8 mouse cellular contexts compared by ENCODE assay signal in genomic region chr11:118362971-118363518, GRCm38 (mm10). TPM values are rescaled to one million over a fixed set of nuclear protein-coding genes. Genes with fewer than 3 reads are reported as not detected.
DNase-seq lines count a peak whose midpoint lies in the region; ATAC-seq and TF ChIP-seq lines count a peak whose summit lies in the region.

No protein-coding gene starts in this region.

- no peaks in the 10 kb centered on the region for H3K27me3 ChIP-seq in forebrain, embryonic 15.5 days
- H3K27me3 ChIP-seq in limb, embryonic 14.5 days (ENCODE audit: control insufficient read depth, insufficient read depth, low read length): no peaks in the 10 kb centered on the region
- H3K27me3 ChIP-seq in midbrain, embryonic 13.5 days: no peaks in the 10 kb centered on the region

- H3K4me1 ChIP-seq in forebrain, embryonic 15.5 days: peaks cover 25% of the 10 kb centered on the region
- peaks cover 52% of the 10 kb centered on the region for H3K4me1 ChIP-seq in limb, embryonic 14.5 days (ENCODE audit: control insufficient read depth, insufficient read depth, low read length)
- peaks cover 11% of the 10 kb centered on the region for H3K4me1 ChIP-seq in midbrain, embryonic 13.5 days (replicated peaks)

- DNase-seq in thymus, postnatal 4 days: peak; percentile 10
- DNase-seq in thymus, adult 18-20 months: no peak
- peak; percentile 74 for DNase-seq in limb, embryonic 14.5 days (ENCODE audit: low spot score)
- no peak for DNase-seq in frontal cortex, postnatal 25 days (ENCODE audit: low spot score in 2 of 2)
- no peak for DNase-seq in frontal cortex, postnatal 14 days (ENCODE audit: low spot score in 2 of 2)

- no peak overlapping the region for H3K9ac ChIP-seq in forebrain, embryonic 15.5 days (replicated peaks)
- H3K9ac ChIP-seq in limb, embryonic 14.5 days (ENCODE audit: low read depth, low read length, severe bottlenecking): peak overlapping the region; percentile 41
- peak overlapping the region; percentile 46; the same call in 1 of the 2 replicates for H3K9ac ChIP-seq in midbrain, embryonic 13.5 days (replicated peaks)

- H3K4me2 ChIP-seq in forebrain, embryonic 15.5 days (replicated peaks): no peak overlapping the region
- H3K4me2 ChIP-seq in limb, embryonic 14.5 days (replicated peaks; ENCODE audit: low read depth, low read length, severe bottlenecking): peak overlapping the region; percentile 25; the same call in 1 of the 2 replicates
- H3K4me2 ChIP-seq in midbrain, embryonic 13.5 days (replicated peaks): no peak overlapping the region

- no peak overlapping the region for H3K27ac ChIP-seq in forebrain, embryonic 15.5 days (replicated peaks)
- peak overlapping the region; percentile 77 for H3K27ac ChIP-seq in limb, embryonic 14.5 days (replicated peaks; ENCODE audit: low read depth, low read length)
- H3K27ac ChIP-seq in midbrain, embryonic 13.5 days: no peak overlapping the region

- no peak overlapping the region for H3K4me3 ChIP-seq in forebrain, embryonic 15.5 days
- H3K4me3 ChIP-seq in limb, embryonic 14.5 days (replicated peaks; ENCODE audit: low read length): no peak overlapping the region
- H3K4me3 ChIP-seq in midbrain, embryonic 13.5 days (replicated peaks): no peak overlapping the region

- WGBS in forebrain, embryonic 15.5 days: 12% methylated on average over 8 of the region's 8 CpGs
- WGBS in limb, embryonic 14.5 days: 3% methylated on average over 8 of the region's 8 CpGs
- WGBS in midbrain, embryonic 13.5 days: 4% methylated on average over 8 of the region's 8 CpGs

- no peaks in the 10 kb centered on the region for H3K9me3 ChIP-seq in forebrain, embryonic 15.5 days
- H3K9me3 ChIP-seq in limb, embryonic 14.5 days (ENCODE audit: control insufficient read depth, low read length): no peaks in the 10 kb centered on the region
- H3K9me3 ChIP-seq in midbrain, embryonic 13.5 days: no peaks in the 10 kb centered on the region

- no peaks in the 10 kb centered on the region for H3K36me3 ChIP-seq in forebrain, embryonic 15.5 days
- H3K36me3 ChIP-seq in limb, embryonic 14.5 days (ENCODE audit: control insufficient read depth, insufficient read depth, low read length): no peaks in the 10 kb centered on the region
- no peaks in the 10 kb centered on the region for H3K36me3 ChIP-seq in midbrain, embryonic 13.5 days

- TF ChIP-seq POLR2A in limb, embryonic 14.5 days (IDR thresholded peaks at IDR 0.05; ENCODE audit: borderline replicate concordance, extremely low read depth, insufficient read depth, insufficient read length): no peak

- 0 out of 2 replicates have a peak, but pooled peaks have one; percentile 36 for ATAC-seq in forebrain, embryonic 15.5 days (replicated peaks)
- ATAC-seq in hematopoietic stem cell, adult 5-6 weeks (replicated peaks in 1 of 2; ENCODE audit: insufficient read depth in 1 of 2, low FRiP score in 2 of 2, low TSS enrichment in 1 of 2, low read depth in 1 of 2, poor library complexity in 2 of 2, severe bottlenecking in 2 of 2): peak; percentile 78 to 86
- ATAC-seq in limb, embryonic 14.5 days (ENCODE audit: low FRiP score, low read depth): peak; percentile 83
- peak; percentile 63; the same call in 1 of the 2 replicates for ATAC-seq in midbrain, embryonic 13.5 days

RNA-seq across cellular contexts. Expression of gene Timp2, which starts 7.5 kb away (rescaled TPM):
- polyA plus RNA-seq in forebrain, embryonic 15.5 days (2015; fragmentation: Nextera tagmentation; extraction: Ambion mirVana): 69.4 and 75.2 TPM in 2 replicates
- total RNA-seq in hematopoietic stem cell, adult 5-6 weeks (2017): 23.0 TPM in 2 replicates
- 175 and 202 TPM in 2 replicates for polyA plus RNA-seq in limb, embryonic 14.5 days (2012; rRNA removed)
- 202 and 223 TPM in 2 replicates for polyA plus RNA-seq in limb, embryonic 14.5 days (2014; fragmentation: Nextera tagmentation; extraction: Ambion mirVana)
- polyA plus RNA-seq in midbrain, embryonic 13.5 days (2015; fragmentation: Nextera tagmentation; extraction: Ambion mirVana): 37.2 and 42.2 TPM in 2 replicates

RNA-seq across cellular contexts. Expression of gene Cep295nl, which starts 20.7 kb away (rescaled TPM):
- polyA plus RNA-seq in forebrain, embryonic 15.5 days (2015; fragmentation: Nextera tagmentation; extraction: Ambion mirVana): 0.09 TPM in 1 of 2 replicates, not detected in the other
- total RNA-seq in hematopoietic stem cell, adult 5-6 weeks (2017): 1.5 and 1.8 TPM in 2 replicates
- polyA plus RNA-seq in limb, embryonic 14.5 days (2012; rRNA removed): 0.69 and 0.85 TPM in 2 replicates
- polyA plus RNA-seq in limb, embryonic 14.5 days (2014; fragmentation: Nextera tagmentation; extraction: Ambion mirVana): 1.3 and 1.6 TPM in 2 replicates
- polyA plus RNA-seq in midbrain, embryonic 13.5 days (2015; fragmentation: Nextera tagmentation; extraction: Ambion mirVana): 0.17 and 0.22 TPM in 2 replicates

RNA-seq across cellular contexts. Expression of gene Lgals3bp, which starts 38.8 kb away (rescaled TPM):
- polyA plus RNA-seq in forebrain, embryonic 15.5 days (2015; fragmentation: Nextera tagmentation; extraction: Ambion mirVana): 2.6 TPM in 2 replicates
- 133 and 164 TPM in 2 replicates for total RNA-seq in hematopoietic stem cell, adult 5-6 weeks (2017)
- 13.7 and 19.7 TPM in 2 replicates for polyA plus RNA-seq in limb, embryonic 14.5 days (2012; rRNA removed)
- polyA plus RNA-seq in limb, embryonic 14.5 days (2014; fragmentation: Nextera tagmentation; extraction: Ambion mirVana): 8.2 and 8.7 TPM in 2 replicates
- polyA plus RNA-seq in midbrain, embryonic 13.5 days (2015; fragmentation: Nextera tagmentation; extraction: Ambion mirVana): 1.7 and 2.3 TPM in 2 replicates

RNA-seq across cellular contexts. Expression of gene Cant1, which starts 55.8 kb away (rescaled TPM):
- polyA plus RNA-seq in forebrain, embryonic 15.5 days (2015; fragmentation: Nextera tagmentation; extraction: Ambion mirVana): 28.9 and 31.6 TPM in 2 replicates
- total RNA-seq in hematopoietic stem cell, adult 5-6 weeks (2017): 19.4 and 22.5 TPM in 2 replicates
- polyA plus RNA-seq in limb, embryonic 14.5 days (2012; rRNA removed): 47.7 and 61.8 TPM in 2 replicates
- 29.3 and 35.3 TPM in 2 replicates for polyA plus RNA-seq in limb, embryonic 14.5 days (2014; fragmentation: Nextera tagmentation; extraction: Ambion mirVana)
- polyA plus RNA-seq in midbrain, embryonic 13.5 days (2015; fragmentation: Nextera tagmentation; extraction: Ambion mirVana): 23.5 and 26.0 TPM in 2 replicates

Comparison
In these comparisons a context has a peak if more than half of its experiments do, and no peak if none do; other contexts are left out.
1. DNase-seq: peak in thymus, postnatal 4 days (single experiment) and limb, embryonic 14.5 days (single experiment); none in thymus, adult 18-20 months (0 of 2), frontal cortex, postnatal 25 days (0 of 2) and frontal cortex, postnatal 14 days (0 of 2).
2. Peak in every context shown above with its lines, with median percentiles within 50 percentile points of each other: ATAC-seq.